Mouse (Mus musculus) MEL (cell line): Measurements from ENCODE around the gene Gm4450.
"Not testable (repeated sequence)": the region's sequence is repeated elsewhere in the genome, so short reads cannot be mapped to it uniquely, and the experiment has no call there.

ENCODE experiments used
- CTCF ChIP-seq, 3 experiments: IDR thresholded peaks in 2 of 3; conservative IDR thresholded peaks in 1 of 3; 2 replicates each; pipeline ENCODE4 v1.5.1; 2011 to 2012; ENCODE audit warnings: low read length in 3 of 3, low read depth in 2 of 3, mild to moderate bottlenecking in 2 of 3, improper control_type of control experiment in 1 of 3, inconsistent platforms in 1 of 3, mixed read lengths in 1 of 3, moderate library complexity in 1 of 3; ENCODE audit not compliant: control insufficient read depth in 1 of 3, insufficient read depth in 1 of 3, poor library complexity in 1 of 3, severe bottlenecking in 1 of 3
- E2F4 ChIP-seq: IDR thresholded peaks from 2 replicates; pipeline ENCODE4 v1.6.1; 2011; ENCODE audit warnings: low read depth, low read length, improper control_type of control experiment, borderline replicate concordance
- GABPA ChIP-seq: IDR thresholded peaks from 2 replicates; pipeline ENCODE4 v1.6.1; 2012; ENCODE audit warnings: low read depth, mild to moderate bottlenecking, inconsistent platforms, low read length, improper control_type of control experiment, moderate library complexity
- GATA1 ChIP-seq: IDR thresholded peaks from 2 replicates; pipeline ENCODE4 v1.6.1; 2011; ENCODE audit warnings: low read depth, low read length, improper control_type of control experiment
- MAX ChIP-seq: IDR thresholded peaks from 2 replicates; pipeline ENCODE4 v1.6.1; 2011; ENCODE audit warnings: low read length, improper control_type of control experiment
- NRF1 ChIP-seq: IDR thresholded peaks from 2 replicates; pipeline ENCODE4 v1.6.1; 2014; ENCODE audit warnings: low read depth, mild to moderate bottlenecking, inconsistent platforms, low read length, improper control_type of control experiment, moderate library complexity; ENCODE audit not compliant: poor library complexity, insufficient read depth, severe bottlenecking
- POLR2A ChIP-seq, 2 experiments: IDR thresholded peaks; 2 replicates each; pipeline ENCODE4 v1.6.1; 2011 to 2012; ENCODE audit warnings: low read length in 2 of 2, mild to moderate bottlenecking in 2 of 2, control low read depth in 1 of 2, improper control_type of control experiment in 1 of 2, low read depth in 1 of 2, moderate library complexity in 1 of 2; ENCODE audit not compliant: control insufficient read depth in 1 of 2, insufficient read depth in 1 of 2, poor library complexity in 1 of 2
- TAL1 ChIP-seq: IDR thresholded peaks from 2 replicates; pipeline ENCODE4 v1.6.1; 2012; ENCODE audit warnings: mild to moderate bottlenecking, inconsistent platforms, low read length, moderate library complexity, mixed read lengths
- TBP ChIP-seq: IDR thresholded peaks from 2 replicates; pipeline ENCODE4 v1.8.0; 2011; ENCODE audit warnings: low read depth, low read length, improper control_type of control experiment
- ZMIZ1 ChIP-seq: IDR thresholded peaks from 2 replicates; pipeline ENCODE4 v1.6.1; 2012; ENCODE audit warnings: low read depth, mild to moderate bottlenecking, inconsistent platforms, low read length, improper control_type of control experiment, moderate library complexity

DNA sequence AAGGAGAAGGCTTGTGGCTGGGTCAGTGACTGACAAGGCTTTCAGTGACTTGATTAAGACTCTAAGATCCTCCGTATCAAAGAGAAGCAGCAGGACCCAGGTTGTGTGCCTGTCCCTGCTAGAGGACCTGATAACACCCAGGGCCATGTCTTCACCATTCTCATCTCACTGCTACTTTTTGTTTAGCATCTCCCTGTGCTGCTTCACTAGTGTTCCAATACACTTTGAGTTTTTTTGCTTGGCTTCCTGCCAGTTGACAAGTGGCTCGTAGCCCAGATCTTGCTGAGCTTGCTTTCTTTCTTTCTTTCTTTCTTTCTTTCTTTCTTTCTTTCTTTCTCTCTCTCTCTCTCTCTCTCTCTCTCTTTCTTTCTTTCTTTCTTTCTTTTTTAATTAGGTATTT is 12.4 kb upstream of the Gm4450 start:
- not testable (repeated sequence) for TF ChIP-seq TBP; TAL1; POLR2A (IDR thresholded peaks at IDR 0.05; ENCODE audit: control insufficient read depth in 1 of 2, insufficient read depth in 1 of 2, low read depth in 1 of 2, low read length in 2 of 2, poor library complexity in 1 of 2); MAX; GATA1; NRF1; E2F4; CTCF (IDR thresholded peaks at IDR 0.05 in 2 of 3, conservative IDR thresholded peaks at IDR 0.05 in 1 of 3; ENCODE audit: control insufficient read depth in 1 of 3, insufficient read depth in 1 of 3, low read depth in 2 of 3, low read length in 3 of 3, poor library complexity in 1 of 3, severe bottlenecking in 1 of 3); GABPA; ZMIZ1
